Mouse (Mus musculus) cerebellum, postnatal 25 days (tissue): ENCODE results near the gene Reck.
A peak's percentile ranks its signal among the peaks of the same experiment; 100 is the strongest.

Experiments used
- DNase-seq, 2 experiments: peaks; one replicate each; pipeline ENCODE4 v3.0.0; 2021; ENCODE audit warnings: mixed read lengths in 2 of 2

The Reck gene

DNA sequence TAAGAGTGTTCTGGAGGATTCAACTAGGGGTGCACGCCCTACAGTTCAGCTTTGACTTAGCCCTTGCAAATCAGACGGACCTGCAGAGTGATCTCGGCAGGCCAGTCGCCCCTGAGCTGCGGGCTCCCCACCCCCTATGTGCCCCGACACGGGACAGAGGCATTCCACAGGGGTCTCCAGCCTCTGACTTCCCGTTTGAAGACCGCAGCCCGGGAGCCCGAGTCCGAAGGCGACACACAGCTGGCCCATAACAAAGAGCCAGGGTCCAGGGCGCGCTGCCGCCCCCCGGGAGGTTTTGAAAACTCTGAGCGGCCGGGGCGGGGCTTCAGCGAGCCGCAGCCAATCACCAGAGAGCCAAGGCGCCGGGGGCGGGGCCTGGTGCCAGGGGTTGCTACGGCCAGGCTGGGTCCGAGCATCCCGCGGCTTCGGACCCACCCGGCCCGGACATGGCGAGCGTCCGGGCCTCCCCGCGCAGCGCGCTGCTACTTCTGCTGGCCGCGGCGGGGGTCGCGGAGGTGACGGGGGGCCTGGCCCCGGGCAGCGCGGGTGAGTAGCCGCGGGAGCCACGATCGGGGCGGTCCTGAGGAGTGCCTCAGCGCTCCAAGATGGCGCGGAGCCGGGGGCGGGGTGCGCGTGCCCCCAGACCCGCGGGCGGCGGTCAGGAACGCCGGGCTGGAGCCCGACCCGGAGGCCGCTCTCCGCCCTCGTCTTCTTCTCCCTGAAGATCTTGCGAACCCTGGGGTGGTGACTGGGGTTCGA lies at the start of gene Reck:
Gene Reck (plus strand): TSS at position 371 of the 759 bp plus-strand sequence.
- DNase-seq: peak; percentile 89 to 92

DNA sequence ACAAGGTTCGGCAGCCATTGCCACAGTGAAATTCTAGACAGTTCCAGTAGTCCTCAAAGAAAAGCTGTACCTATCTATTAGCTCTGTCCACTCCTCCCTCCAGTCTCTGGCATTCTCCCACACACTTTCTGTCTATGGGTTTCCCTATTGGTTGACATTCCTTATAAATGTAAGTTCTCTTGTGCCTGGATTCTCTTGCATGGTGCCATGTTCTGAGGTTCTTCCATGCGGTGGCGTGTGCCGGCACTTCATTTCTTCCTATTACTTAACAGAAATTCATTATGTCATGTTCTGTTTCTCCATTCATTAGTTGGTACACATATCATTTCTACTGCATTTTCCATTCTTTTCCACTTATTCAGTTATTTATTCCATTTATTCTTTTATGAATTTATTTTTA lies 46.5 kb upstream of the Reck start:
- no peak for DNase-seq

DNA sequence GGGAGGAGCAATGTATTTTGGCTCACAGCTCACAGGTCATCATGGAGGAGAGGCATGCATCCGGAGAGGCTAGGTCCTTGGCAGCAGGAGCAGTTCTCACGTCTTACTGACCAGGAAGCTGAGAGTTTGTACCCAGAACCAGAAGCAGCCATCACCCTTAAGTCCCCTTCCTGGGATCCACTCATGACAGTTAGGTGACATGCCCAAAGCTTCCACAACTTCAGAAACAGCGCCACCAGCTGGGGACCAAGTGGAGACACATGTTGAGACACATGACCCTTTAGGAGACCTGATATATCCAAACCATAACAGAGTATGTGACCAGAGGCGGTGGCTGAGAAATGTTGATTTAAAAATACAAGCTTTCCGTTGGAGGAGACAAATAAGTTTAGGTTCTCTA lies 43.3 kb upstream of the Reck start:
- no peak for DNase-seq

DNA sequence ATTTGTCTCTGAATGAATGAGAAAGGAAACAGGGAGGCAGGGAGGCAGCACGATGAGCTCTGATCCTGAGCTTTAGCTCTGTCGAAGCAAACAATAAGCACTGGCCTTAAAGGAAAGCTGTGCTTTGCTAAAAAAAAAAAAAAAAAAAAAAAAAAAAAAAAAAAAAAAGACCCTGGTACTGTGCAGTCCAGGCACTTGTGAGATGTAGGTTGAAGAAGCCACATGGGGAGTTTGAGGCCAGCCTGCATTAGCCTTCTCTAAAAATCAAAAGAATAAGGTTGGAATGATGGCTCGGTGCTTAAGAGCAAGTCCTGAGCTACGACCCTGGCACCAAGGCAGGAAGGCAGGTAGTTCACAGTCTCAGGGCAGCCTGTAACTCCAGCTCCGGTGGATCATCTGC lies 41.6 kb upstream of the Reck start:
- no peak for DNase-seq

DNA sequence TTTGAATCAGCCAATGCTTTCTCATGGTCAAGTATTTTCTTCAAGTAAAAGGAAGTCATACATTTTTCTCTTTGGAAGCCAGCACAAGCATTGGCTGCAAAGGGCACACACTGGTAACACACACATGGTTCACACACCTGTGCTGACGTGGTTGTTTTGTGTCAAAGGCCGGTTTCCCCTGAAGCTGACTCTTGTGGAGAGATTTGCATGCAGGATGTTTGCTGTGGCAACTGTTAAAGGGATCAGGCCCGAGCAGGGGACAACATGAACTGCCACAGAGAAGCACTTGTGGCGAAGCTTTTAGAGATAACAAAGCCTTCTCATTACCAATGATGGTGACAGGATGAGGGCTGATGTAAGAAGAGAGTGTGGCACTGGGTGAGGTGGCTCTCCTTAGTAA lies 40.6 kb upstream of the Reck start:
- DNase-seq: no peak

DNA sequence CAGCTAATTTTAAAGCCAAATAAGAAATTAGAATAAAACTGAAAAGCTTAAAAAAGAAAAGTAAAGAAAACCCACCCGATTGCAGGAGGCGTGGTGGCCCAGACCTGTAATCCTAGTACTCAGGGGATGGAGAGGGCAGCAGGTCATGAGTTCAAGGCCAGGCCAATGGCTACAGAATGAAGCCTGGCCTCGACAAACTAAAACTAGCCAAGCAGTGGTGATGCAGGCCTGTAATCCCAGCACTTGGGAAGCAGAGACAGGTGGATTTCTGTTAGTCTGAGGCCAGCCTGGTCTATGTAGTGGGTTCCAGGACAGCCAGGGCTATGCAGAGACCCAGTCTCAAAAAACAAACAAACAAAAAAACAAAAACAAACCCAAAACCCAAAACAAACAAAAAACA lies 37.0 kb upstream of the Reck start:
- no peak for DNase-seq

DNA sequence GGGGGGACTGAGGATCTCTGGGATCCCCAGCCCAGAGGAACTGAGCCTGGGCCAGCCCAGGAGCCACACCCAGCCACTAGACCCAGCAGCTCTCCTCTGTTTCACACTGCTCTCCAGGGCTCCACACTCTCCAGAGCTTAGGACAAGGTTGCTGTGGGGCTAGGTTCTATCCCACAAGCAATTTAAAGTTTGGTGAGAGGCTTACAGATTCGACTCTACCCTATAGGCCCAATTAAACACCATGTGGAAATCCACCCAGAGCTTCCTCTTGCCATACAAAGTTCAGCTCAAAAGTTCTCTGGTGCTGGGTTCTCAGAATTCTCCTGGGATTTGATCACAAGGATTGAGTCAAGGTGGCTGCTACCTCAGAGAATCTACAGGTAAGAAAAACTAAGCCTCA lies 35.2 kb upstream of the Reck start, which contains the start of gene Olfr157:
Gene Olfr157 (minus strand): TSS at position 101 of the 400 bp plus-strand sequence.
- no peak for DNase-seq

DNA sequence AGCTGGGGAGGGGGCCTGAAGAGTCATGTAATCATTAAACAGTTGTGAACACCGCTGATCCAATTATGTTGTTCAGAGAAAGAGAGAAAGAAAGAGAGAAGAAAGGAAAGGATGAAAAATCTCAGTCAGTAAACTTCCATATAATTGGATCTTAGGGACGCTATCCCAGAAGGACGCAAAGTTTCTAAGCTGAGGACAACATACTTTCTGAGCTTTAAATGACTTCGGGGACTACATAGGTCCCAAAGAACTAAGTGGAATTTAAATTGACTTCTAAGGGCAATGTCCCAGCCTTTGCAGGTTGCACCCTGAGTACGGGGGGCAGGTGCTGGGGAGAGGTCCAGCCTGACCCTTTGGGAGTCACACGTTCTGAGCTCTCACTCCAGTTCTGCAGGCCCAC lies 24.1 kb upstream of the Reck start, which contains the start of gene Olfr155:
Gene Olfr155 (plus strand): TSS at position 301 of the 400 bp plus-strand sequence.
- no peak for DNase-seq

DNA sequence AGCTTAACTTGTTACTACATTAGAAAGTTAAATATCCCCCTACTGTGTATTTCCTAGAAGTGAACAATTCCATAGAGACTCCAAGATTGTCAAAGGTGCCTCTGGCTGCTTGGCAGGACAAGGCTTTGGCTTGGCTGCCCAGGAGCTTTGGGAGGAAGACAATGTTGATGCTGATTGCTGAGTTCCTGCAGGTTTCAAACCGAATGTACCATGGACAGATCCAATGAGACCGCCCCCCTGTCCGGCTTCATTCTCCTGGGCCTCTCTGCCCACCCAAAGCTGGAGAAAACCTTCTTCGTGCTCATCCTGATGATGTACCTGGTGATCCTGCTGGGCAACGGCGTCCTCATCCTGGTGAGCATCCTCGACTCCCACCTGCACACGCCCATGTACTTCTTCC lies 21.2 kb upstream of the Reck start:
- no peak for DNase-seq

DNA sequence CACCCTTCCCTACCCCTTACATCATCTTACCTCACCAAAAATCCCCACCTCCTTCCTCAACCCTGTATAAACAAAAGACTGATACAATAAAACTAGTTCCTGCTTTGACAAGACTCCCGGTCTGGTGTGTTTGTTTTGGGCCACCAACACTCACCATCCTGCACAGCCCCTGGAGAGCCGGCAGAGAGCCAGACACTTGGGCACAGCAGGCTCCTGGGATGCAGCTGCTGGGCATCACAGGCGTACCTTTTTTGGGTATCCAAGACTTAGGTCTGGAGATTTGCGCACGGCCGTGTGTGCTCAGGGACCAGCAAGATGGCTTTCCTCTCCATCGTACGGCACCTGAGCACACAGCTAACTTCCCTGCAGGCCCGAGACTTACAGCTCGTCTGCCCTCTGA lies 15.4 kb upstream of the Reck start:
- no peak for DNase-seq

DNA sequence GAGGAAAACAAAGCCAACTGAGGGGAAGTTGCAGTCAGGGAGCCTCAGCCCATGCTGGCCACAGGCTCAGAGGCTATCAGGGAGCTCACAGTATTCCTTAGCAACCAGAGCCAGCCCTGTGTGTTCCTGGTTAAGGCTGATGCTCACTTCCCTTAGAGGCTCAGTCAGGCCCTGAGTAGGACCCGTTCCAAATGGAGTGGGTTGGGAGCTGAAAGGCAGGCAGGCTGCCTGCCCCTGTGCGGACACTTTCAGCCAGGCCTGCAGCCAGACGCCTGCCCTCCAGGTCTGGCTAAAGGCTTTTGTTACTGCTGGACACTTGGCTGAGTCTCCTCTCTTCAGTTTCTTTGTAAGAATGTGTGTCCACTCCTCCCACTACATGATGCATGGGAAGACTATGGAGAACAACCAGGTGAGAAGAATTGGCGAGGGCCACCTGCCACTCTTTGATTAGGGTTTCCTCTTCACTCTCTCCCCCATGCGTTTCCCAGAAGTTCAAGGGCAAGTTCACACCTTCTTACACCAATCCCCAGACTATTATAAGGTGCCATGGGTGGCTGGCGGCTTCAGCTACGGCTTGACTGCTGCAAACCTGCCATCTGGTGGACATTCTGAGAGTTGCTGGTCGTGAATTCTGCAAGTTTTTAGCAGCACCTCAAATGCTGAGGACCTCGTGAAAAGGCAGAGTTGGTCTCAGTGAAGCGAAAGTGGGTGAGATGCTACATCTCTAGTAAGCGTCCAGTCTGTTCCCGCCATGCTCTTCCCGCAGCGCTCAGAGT lies 14.4 kb upstream of the Reck start:
- peak; percentile 73 to 85 for DNase-seq

DNA sequence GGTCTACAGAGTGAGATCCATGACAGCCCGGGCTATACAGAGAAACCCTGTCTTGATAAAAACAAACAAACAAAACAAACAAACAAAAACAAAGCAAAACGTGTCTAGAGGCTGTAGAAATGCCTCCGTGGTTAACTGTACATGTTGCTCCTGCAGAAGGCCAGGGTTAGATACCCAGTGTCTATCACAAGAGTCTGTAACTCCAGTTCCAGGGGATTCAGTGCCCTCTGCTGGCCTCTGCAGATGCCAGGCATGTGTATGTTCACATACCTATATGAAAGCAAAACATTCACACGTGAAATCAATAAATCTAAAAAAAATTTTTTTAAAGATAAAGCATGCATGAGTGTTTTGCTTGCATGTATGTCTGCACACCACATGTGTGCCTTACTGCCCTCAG lies 12.0 kb upstream of the Reck start:
- no peak for DNase-seq

DNA sequence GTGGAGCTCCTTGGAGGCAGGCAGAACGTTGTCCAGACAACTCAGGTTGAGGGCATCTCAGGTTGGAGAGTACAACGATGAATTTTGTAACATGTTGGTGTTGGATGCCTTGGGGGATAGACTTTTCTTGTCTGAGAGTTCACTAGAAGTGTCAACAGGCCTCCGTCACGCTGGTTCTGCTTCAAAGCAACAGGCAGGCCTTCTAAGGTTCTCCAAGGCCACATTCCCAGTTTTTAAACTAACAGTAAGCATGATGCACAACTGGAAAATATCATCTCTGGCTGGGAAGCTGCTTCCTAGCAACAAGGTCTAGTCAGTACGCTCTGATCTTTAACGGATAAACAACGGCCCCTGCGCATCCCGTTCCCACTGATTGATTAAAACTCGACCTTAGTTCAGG lies 5.5 kb upstream of the Reck start:
- no peak for DNase-seq

DNA sequence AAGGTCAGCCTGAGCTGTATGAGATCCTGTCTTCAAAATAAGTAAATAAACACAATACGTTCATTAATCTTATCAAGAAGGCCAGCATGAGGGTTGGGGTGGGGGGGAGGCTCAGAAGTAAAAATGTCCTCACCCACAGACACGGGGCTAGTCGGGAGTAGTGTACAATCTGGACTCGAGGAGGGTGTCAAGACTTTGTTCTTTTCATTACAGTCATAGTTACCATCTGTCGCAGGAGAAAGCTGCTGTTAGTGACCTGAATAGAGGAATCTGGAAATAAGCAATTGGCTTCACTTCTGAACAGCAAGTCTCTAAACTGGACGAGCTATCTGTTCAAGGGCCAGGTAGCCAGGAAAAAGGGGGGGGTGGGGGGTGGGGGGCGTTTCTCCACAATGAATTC lies 829 bp upstream of the Reck start:
- DNase-seq: no peak

DNA sequence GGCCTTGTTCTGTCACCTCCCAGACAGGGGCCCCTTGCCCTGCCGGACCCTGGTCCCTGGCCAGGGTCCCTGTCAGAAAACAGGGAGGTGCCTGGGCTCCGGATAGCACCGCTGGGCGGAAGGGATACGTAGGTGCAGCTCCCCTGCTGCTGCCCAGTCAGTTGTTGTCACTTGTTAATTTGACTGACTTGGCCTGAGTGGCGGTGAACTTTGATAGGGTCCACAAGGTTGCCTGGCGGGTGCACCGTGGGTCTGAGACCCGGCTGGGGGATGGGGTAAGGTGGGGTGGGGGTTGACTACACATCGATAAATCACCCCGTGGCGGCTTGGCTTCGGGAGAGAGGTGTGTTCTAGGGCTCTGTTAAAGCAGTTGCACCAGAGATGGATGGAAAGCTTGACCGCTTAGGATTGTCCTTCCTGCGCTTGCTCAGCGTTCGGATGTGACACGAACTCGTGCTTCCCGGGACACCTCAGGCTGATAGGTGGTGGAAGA lies 635 bp downstream of the Reck start:
- DNase-seq: peak; percentile 47 to 49

DNA sequence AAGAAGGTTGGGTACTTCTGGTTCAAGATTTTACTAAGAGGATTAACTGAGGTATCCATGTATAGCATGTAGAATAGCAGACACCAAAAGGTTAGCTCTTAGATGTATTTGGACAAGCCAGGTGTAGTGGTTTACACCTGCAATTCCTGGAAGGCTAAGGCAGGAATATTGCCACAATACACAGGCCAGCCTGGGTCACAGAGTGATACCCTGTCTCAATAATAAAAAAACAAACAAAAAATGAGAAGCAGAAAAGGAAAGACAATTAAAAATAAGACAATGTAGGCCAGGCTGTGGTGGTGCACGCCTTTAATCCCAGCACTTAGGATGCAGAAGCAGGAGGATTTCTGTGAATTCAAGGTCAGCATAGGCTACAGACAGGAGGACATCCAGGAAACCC lies 1.9 kb downstream of the Reck start:
- DNase-seq: no peak

DNA sequence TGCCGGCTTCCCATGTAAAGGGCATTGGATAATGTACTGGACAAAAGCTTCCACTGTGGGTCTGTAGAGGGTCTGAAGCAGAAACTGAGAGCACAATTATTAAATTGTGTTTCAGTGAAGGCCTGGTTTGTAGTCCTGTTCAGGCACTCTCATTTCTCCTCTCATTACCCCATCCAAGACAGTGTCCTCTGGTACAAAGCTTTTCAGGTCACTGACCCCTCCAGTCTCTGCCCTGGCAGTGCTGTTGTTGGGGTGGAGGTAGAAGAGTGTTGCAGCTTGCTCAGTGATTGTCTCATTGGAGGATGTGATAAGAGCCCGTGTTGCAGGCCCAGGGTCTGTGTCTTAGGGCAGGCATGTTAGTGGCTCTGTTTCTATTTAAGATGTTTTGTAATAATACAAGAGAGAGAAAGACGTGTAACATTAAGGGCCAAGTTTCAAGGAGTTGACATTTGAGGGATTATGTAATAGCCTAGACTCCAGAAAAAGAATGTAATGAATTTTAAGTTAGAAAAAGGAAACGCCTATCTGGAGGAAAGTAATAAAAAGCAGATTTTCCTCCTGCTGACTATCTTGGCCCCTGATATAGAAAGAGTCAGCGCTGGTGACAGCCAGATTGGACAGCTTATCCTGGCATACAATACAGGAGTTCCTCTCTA lies 2.9 kb downstream of the Reck start:
- no peak for DNase-seq

DNA sequence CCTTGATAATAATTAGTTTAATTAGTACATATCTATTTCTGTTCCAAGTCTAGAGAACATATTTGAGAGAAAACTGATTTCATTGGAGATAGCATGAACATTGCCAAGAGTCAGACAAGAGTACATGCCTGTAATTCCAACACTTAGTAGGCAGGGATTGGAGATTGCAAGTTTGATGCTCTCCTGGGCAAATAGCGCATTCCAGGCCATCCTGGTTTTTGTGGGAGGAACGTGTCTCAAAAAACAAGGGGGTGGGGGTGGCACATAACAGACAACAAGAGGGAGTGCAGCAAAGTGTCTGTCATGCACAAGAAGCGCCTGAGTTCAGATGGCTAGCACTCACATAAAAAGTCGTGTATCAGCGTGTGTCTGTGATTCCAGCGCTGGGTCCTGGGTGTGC lies 4.2 kb downstream of the Reck start:
- DNase-seq: no peak

DNA sequence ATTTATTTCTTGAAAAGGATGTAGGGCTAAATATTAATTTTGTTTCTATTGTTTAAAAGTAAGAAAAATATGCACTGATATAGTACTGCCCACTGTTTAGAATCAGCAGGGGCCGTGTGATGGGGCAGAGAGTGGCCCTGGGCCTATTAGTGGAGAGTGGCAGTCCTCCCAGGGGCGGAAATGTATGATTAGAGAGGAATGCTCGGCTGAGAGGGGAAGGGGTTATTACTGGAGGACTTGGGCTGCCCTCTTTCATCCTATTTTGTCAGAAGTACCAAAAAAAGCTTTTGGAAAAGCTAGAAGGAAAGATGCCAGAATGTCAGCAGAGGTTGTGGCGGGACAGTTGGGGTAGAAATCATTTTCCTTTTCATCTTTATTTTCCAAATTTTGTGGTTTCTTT lies 8.9 kb downstream of the Reck start:
- DNase-seq: no peak

DNA sequence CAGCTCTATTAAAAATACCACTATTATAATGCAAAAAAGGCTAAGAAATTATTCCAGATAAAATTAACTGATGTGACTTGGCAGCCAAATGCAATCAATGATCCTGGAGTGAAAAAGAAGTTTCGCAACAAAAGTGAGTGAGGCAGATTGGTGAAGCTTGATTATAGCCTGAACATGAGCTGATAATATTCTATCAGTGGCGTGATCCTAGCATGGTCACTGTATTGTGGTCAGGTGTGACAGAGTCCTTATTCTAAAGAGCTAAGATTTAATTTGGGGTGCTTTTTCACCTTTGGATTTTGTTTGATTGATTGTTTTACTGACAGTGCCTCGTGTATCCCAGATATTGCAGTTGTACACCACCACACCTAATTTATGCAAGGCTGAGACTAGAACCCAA lies 15.9 kb downstream of the Reck start:
- DNase-seq: no peak

DNA sequence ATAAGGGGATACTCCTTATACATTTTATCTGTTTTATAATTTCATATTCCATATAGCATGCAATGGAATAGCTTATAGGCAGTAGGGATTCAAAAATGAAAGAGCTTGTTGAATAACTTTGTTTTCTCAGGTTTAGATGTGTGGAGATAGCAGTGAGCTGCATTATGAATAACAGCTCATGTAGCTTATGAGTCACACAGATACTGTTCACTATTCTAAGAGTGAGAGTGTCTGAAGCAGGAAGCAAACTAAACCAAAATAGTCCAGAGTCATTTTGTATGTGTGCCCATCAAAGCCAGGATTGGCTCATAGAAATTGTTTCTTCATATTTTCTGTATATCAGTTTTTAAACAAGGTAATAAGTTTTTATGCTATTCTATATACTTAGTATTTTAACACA lies 21.9 kb downstream of the Reck start:
- DNase-seq: no peak

DNA sequence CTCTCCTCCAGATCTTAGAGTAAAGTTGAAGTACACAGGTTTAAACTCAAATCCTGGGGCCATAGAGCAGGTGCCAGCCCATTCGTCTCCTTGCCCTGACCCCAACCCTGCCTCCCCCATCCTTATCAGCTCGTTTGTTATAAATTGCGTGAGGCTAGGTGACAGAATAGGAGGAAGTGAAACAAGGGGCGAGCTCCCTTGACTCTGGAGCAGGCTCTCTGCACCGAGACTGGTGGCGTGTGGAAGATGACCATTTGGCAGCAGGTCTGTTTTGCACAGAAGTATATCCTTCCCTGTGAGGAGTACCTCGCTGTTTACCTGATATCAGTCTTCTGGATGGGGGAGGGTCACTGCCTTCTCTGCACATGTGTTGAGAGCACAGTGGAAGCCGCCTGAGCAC lies 23.9 kb downstream of the Reck start:
- no peak for DNase-seq

DNA sequence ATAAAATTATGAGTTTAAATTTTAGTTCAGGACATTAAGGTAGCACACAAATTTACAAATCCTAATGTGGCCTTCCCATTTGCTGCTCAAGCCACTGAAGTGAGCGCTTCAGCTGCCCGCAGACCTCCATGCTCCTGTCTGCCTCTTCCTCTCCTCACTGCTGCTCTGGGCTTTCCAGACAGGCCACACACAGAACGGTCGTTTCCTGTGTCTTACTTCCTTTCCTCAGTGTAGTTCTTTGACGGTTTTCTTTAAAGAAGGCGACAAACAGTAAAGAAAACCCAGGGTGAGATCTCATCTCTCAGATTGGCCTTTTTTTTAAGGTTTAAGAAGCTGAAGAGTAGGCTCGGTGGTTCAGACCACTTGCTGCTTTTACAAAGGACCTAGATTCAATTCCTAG lies 28.4 kb downstream of the Reck start:
- DNase-seq: no peak

DNA sequence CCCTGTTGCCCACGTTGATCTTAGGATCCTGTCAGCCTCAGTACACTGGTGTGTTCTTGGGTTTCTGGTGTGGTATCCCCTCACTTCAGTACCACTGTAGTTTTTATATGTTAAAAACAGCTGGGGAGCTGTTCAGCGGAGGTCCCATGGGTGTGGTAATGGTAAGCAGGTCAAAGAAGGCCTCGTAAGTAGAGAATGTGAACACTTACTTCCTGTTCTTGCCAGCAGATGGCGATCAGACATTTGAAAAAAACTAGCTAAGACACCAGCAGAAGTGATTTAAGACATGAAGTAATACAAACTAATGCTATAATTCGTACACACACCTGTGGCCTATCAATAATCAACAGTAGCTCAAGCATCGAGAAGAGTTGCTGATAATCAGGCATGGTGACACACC lies 31.1 kb downstream of the Reck start:
- DNase-seq: peak; percentile 19 to 58
